Mouse (Mus musculus): Measurements from ENCODE around the gene Hist1h2ac. TPM values are rescaled to one million over a fixed set of nuclear protein-coding genes. Genes with fewer than 3 reads are reported as not detected.

Hist1h2ac gene
- total RNA-seq (2014; rRNA removed) (40.9 and 44.8 TPM in 2 replicates), polyA plus RNA-seq (2015; fragmentation: Nextera tagmentation; extraction: Ambion mirVana) (0.41 and 0.49 TPM in 2 replicates)

DNA sequence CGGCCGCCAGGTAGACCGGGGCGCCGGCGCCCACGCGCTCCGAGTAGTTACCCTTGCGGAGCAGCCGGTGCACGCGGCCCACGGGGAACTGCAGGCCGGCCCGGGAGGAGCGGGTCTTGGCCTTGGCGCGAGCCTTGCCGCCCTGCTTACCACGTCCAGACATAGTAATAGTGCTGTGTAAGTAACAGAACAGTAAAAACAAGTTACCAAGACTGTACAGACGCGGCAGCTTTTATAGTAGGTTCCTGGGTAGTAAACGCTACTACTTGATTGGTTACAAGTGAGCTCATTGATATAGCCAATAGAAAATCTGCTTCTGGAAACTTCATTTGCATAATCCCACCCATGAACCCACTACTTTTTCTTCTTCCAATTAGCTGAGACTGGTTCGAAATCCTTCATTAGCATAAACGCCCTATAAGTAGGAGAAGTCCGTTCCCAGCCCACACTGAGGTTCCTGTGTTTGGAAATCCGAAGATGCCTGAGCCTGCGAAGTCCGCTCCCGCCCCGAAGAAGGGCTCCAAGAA is at the start of gene Hist1h2ac, which contains the start of gene Hist1h2bc:
Gene Hist1h2ac (minus strand): TSS at position 194 of the 527 bp plus-strand sequence.
Gene Hist1h2bc (plus strand): TSS at position 445 of the 527 bp plus-strand sequence.
- Histone ChIP-seq H3K27ac (ENCODE audit: low read depth, low read length) (peak within 1 kb of the TSS; percentile 92), H3K4me1 (ENCODE audit: insufficient read depth) (peaks cover 16% of the 10 kb centered on the region), H3K4me2 (ENCODE audit: low read depth) (peak within 1 kb of the TSS; percentile 73), H3K36me3 (ENCODE audit: insufficient read depth) (no peaks in the 10 kb centered on the region), H3K9ac (peak within 1 kb of the TSS; percentile 68), H3K4me3 (ENCODE audit: low read depth, low read length) (peak within 1 kb of the TSS; percentile 47), H3K27me3 (ENCODE audit: insufficient read depth, low read length) (no peaks in the 10 kb centered on the region), H3K9me3 (ENCODE audit: low read length) (no peaks in the 10 kb centered on the region)
- peak; percentile 19; the same call in 1 of the 2 replicates for TF ChIP-seq CTCF (IDR thresholded peaks at IDR 0.05; ENCODE audit: low read depth)
- DNase-seq (peak; percentile 95), ATAC-seq (peak; percentile 98)
- WGBS: under 1% methylated on average over 32 of the region's 32 CpGs

- ATAC-seq: peak; percentile 54; the same call in 1 of the 2 replicates
- peak; percentile 67 for DNase-seq
- H3K4me1 ChIP-seq (ENCODE audit: insufficient read depth): no peaks in the 10 kb centered on the region
- no peaks in the 10 kb centered on the region for H3K36me3 ChIP-seq (ENCODE audit: insufficient read depth)
- TF ChIP-seq CTCF (IDR thresholded peaks at IDR 0.05; ENCODE audit: low read depth): peak; percentile 88
- no peaks in the 10 kb centered on the region for H3K27me3 ChIP-seq (ENCODE audit: insufficient read depth, low read length)
- no peaks in the 10 kb centered on the region for H3K9me3 ChIP-seq (ENCODE audit: low read length)
- H3K9ac ChIP-seq: no peak overlapping the region
- H3K27ac ChIP-seq (ENCODE audit: low read depth, low read length): 0 out of 2 replicates have a peak overlapping the region, but pooled peaks have one; percentile 35
- WGBS: 22% methylated on average over 8 of the region's 8 CpGs
- no peak overlapping the region for H3K4me2 ChIP-seq (ENCODE audit: low read depth)
- H3K4me3 ChIP-seq (ENCODE audit: low read depth, low read length): no peak overlapping the region
These were observed 48.5 kb upstream of the Hist1h2ac start for GRCm38 (mm10) chr13:23732156-23732804.

DNA sequence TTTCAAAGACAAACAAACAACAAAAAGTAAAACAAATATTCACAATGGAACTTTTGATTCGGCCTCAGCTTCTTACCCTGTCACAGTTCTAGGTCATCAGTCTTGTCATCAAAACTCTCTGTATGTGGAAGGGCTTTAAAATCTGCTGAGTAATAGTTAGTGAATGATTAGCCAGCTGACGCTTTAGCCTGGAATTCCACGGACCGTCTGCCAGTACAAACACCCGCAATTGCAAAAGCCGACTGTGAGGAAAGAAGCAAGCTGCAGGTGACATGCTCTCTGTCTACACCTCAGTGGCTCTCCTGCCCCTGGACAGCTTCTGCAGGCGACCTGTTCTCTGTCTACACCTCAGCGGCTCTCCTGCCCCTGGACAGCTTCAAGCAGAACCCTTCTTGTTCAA is 46.7 kb upstream of the Hist1h2ac start:
- ATAC-seq: no peak
- Histone ChIP-seq H3K4me2 (ENCODE audit: low read depth) (no peak overlapping the region), H3K9ac (no peak overlapping the region), H3K27me3 (ENCODE audit: insufficient read depth, low read length) (no peaks in the 10 kb centered on the region), H3K4me1 (ENCODE audit: insufficient read depth) (no peaks in the 10 kb centered on the region), H3K27ac (ENCODE audit: low read depth, low read length) (no peak overlapping the region), H3K9me3 (ENCODE audit: low read length) (no peaks in the 10 kb centered on the region), H3K4me3 (ENCODE audit: low read depth, low read length) (no peak overlapping the region), H3K36me3 (ENCODE audit: insufficient read depth) (no peaks in the 10 kb centered on the region)
- 58% methylated on average over 8 of the region's 8 CpGs for WGBS
- TF ChIP-seq CTCF (IDR thresholded peaks at IDR 0.05; ENCODE audit: low read depth): no peak
- DNase-seq: no peak

- Histone ChIP-seq H3K9me3 (ENCODE audit: low read length) (no peaks in the 10 kb centered on the region), H3K36me3 (ENCODE audit: insufficient read depth) (no peaks in the 10 kb centered on the region), H3K4me2 (ENCODE audit: low read depth) (no peak overlapping the region), H3K27ac (ENCODE audit: low read depth, low read length) (no peak overlapping the region), H3K4me1 (ENCODE audit: insufficient read depth) (no peaks in the 10 kb centered on the region), H3K4me3 (ENCODE audit: low read depth, low read length) (no peak overlapping the region), H3K27me3 (ENCODE audit: insufficient read depth, low read length) (no peaks in the 10 kb centered on the region), H3K9ac (no peak overlapping the region)
- 93% methylated on average over 5 of the region's 5 CpGs for WGBS
- TF ChIP-seq CTCF (IDR thresholded peaks at IDR 0.05; ENCODE audit: low read depth): no peak
- DNase-seq (no peak), ATAC-seq (no peak)
These were observed 46.0 kb upstream of the Hist1h2ac start for GRCm38 (mm10) chr13:23729706-23730105.

- H3K4me1 ChIP-seq (ENCODE audit: insufficient read depth): no peaks in the 10 kb centered on the region
- H3K4me2 ChIP-seq (ENCODE audit: low read depth): no peak overlapping the region
- DNase-seq: no peak
- H3K9me3 ChIP-seq (ENCODE audit: low read length): no peaks in the 10 kb centered on the region
- no peak overlapping the region for H3K4me3 ChIP-seq (ENCODE audit: low read depth, low read length)
- WGBS: 88% methylated on average over 9 of the region's 9 CpGs
- no peaks in the 10 kb centered on the region for H3K27me3 ChIP-seq (ENCODE audit: insufficient read depth, low read length)
- H3K36me3 ChIP-seq (ENCODE audit: insufficient read depth): no peaks in the 10 kb centered on the region
- H3K9ac ChIP-seq: no peak overlapping the region
- H3K27ac ChIP-seq (ENCODE audit: low read depth, low read length): no peak overlapping the region
- ATAC-seq: no peak
- TF ChIP-seq CTCF (IDR thresholded peaks at IDR 0.05; ENCODE audit: low read depth): no peak
These were observed 45.4 kb upstream of the Hist1h2ac start for GRCm38 (mm10) chr13:23729192-23729525.

GRCm38 (mm10) chr13:23728472-23729191 is 44.9 kb upstream of the Hist1h2ac start:
- Histone ChIP-seq H3K9ac (no peak overlapping the region), H3K9me3 (ENCODE audit: low read length) (no peaks in the 10 kb centered on the region), H3K27ac (ENCODE audit: low read depth, low read length) (no peak overlapping the region), H3K4me2 (ENCODE audit: low read depth) (no peak overlapping the region), H3K27me3 (ENCODE audit: insufficient read depth, low read length) (no peaks in the 10 kb centered on the region), H3K36me3 (ENCODE audit: insufficient read depth) (no peaks in the 10 kb centered on the region), H3K4me1 (ENCODE audit: insufficient read depth) (no peaks in the 10 kb centered on the region), H3K4me3 (ENCODE audit: low read depth, low read length) (no peak overlapping the region)
- ATAC-seq (no peak), DNase-seq (no peak)
- WGBS: 88% methylated on average over 18 of the region's 18 CpGs
- TF ChIP-seq CTCF (IDR thresholded peaks at IDR 0.05; ENCODE audit: low read depth): no peak

DNA sequence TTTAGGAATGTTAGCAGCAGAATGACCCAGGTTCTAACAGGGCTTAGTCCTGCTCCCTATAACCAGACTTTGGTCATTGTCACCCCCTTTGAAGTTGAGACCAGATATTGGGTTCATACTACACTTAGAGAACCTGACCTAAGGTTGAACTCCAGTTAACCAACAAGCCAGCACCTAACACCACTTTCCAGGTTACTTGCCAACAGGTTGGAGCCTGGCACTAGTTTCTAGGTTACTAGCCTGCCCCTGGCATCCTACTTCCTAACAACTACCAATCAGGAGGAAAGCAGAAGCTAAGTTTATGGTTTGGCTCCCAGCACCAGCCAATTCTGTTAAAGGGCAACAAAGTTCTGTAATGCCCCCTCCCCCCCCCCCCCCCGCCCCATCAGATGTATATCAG is 41.5 kb upstream of the Hist1h2ac start:
- ATAC-seq: no peak
- no peak for DNase-seq

More for the DNA sequence above, 41.5 kb upstream of the Hist1h2ac start:
- Histone ChIP-seq H3K9me3 (ENCODE audit: low read length) (no peaks in the 10 kb centered on the region), H3K9ac (no peak overlapping the region), H3K27ac (ENCODE audit: low read depth, low read length) (no peak overlapping the region), H3K27me3 (ENCODE audit: insufficient read depth, low read length) (no peaks in the 10 kb centered on the region), H3K4me1 (ENCODE audit: insufficient read depth) (no peaks in the 10 kb centered on the region), H3K36me3 (ENCODE audit: insufficient read depth) (no peaks in the 10 kb centered on the region), H3K4me3 (ENCODE audit: low read depth, low read length) (no peak overlapping the region), H3K4me2 (ENCODE audit: low read depth) (no peak overlapping the region)
- TF ChIP-seq CTCF (IDR thresholded peaks at IDR 0.05; ENCODE audit: low read depth): no peak
- WGBS: 50% methylated on average over 1 of the region's 1 CpGs

All from forebrain, postnatal 0 days (tissue).